Mouse (Mus musculus) c-Kit-positive CD71-positive TER-119-positive erythroid progenitor cells, embryonic 14.5 days (primary cell): ENCODE measurements around the gene Surf4.

Experiments used
- DNase-seq: peaks from one replicate; pipeline ENCODE4 v3.0.0-alpha.2; 2013; ENCODE audit warnings: low spot score

Gene Surf4

DNA sequence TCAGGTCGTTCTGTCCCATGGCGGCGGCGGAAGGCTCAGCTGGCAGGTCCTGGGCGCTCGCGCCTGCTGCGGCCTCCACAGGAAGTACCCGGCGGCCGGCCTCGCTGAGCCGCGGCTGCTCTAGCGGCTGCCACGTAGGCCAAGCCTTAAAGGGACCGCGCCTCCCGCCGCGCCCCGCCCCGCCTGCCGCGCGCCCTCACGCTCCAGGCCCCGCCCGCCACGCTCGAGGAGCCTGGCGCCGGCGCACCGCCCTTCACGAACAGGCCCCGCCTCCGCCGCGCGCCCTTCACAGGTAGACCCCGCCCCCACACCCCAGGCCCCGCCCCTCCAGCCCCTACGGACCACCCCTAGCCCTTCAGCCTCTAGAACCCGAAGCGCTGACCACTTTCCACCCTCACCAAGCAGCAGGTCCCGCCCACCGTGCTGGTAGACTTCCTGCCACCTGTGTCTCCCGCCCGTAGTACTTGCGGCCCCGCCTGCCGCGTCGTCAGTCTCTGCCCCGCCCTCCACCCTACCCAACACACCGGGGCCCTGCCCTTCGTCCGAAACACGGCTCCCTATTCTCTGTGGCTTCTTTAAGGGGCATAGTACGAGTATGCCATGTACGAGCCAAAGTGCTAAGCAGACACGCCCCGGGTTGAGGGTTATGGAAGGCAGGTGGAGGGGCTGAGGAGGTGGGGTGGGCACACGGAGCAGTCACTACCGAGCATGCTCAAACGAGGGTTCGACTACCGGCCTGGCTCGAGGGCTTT is at the start of gene Surf4, which contains the start of gene Stkld1:
Surf4 (minus strand) TSS at position 625 of the 752 bp plus-strand sequence.
Stkld1 (plus strand) TSS at position 744 of the 752 bp plus-strand sequence.
- DNase-seq = peak; percentile 91

DNA sequence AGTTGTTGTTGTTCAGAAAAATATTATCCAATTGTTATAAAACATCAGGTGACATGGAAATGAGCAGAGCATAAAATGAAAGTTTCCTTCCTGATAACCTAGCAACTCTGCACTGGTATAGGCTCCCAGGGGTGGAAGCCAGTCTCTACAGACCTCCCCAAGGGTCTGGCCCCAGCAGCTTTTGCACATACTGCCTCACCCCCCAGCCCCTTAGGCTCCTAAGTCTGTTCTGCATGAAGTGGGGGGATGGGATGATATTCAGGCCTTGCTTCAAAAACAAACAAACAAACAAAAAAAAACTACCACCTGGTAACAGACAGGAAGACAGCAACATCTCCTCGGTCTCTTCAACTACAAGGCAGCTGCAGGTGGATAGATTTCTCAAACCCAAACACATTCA is 46.6 kb upstream of the Surf4 start:
- no peak for DNase-seq

DNA sequence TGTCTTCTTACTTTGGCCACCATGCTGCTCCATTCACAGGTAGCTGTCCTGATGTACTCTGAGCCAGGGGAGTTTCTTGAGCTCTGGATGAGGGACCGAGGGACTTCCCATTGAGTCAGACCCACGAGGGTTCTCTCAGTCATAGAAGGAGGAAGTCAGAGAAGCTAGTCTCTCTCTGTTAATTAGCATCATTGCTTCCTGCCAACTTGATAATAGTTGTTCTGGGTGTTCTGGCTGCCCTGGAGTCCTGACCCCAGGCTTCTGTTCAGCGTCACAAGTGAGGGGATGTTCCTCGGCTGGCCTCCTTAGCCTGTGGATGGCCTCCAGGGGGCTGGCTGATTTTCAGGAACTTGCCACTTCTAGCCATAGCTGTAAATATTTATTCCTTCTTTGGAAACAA is 40.2 kb upstream of the Surf4 start:
- DNase-seq = no peak

DNA sequence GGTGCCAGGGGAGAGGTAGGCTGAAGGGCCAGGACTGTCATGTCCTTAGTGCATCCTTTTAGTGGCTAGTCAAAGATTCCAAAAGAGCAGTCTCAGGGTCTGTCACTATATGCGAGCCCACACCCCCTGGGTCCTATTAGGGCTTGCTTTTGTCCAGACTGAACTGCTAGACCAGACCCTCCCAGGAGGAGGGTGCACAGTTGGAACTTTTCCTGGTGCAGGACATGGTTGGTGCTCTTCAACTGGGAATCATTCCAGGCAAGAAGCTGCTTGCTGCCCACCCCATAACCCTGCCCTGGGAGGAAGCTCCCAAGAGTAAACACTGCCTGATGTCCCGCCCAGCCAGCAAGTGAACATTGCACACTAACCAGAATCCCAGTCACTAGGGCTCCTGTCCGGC is 39.4 kb upstream of the Surf4 start, which contains the start of gene Adamts13:
Adamts13 (plus strand) TSS at position 301 of the 400 bp plus-strand sequence.
- no peak for DNase-seq

DNA sequence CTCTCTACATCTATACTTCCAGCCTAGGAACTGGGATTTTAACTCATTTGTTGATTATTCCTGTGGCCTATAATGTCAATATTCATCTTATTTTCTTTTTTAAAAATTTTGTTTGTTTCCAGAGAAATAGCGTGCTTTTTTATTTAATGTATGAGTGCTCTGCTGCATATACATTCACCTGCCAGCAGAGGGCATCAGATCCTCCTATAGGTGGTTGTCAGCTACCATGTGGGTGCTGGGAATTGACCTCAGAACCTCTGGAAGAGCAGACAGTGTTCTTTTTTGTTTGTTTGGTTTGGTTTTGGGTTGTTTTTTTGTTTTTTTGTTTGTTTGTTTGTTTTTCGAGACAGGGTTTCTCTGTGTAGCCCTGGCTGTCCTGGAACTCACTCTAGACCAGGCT is 33.5 kb upstream of the Surf4 start:
- no peak for DNase-seq

DNA sequence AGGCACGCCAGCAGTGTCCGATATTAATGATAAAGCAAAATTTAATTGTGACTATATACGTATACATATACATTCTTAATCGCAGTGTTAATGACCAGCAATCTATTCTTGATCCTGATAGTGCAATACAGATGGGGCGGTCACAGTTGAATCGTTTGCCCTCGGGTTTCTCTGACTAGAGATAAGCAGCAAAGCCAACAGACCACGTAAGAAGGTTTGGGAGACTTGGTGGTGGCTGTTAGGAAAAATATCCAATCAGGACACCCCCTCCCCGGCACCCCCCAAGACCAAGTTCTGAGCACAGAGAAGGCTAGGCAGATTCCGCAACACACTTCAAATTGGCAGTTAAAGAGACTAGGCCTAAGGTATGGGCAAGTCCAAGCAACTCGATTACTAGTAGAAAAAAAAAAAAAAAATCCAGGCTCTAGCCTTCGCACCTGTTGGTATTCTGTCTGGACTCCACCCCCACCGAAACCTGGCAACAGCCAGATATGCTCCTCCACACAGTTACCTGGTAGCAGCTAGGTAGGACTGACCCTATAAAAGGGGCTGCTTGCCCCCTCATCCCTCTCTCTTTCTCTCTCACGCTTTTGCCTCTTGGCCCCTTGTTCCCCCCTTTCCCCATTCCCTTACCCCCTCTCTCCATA is 31.1 kb upstream of the Surf4 start:
- no peak for DNase-seq

DNA sequence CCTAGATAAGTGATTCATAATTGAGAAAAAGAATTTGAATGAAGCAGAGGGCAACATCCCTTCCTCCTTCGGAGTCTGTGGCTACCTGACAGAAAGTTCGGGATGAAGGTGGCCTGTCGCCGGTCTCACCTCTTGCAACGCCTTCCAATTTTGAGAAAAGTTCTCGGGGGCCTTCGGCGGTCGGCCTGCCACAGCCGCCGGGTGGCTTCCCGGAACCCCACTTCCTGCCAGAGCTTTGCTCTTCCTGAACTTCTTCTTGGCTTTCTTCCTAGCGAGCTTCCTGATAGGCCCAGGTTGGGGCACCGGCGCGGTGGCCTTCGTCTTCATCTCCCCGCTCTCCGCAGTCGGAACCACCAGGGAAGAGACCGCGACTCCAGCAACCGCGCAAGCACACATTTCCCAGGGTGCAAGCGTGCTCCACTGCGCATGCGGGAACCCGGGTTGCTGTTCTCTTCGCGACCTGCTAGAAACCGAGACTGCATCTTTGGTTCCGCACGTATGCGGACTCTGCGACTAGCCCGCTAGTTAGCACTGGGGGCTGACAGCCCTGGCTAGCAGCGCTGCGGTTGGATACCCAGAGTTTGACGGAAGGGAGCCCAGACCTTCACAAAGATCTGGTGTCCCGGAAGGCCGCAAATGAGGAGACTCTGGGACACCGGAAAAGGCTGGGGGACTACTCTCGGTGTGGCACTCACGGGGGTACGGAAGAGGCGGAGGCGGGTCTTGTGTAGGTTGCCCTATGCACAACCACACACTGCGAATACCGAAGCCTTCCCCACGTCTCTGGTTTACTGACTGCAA is 30.4 kb upstream of the Surf4 start, which contains the start of gene Rexo4:
Rexo4 (minus strand) TSS at position 464 of the 801 bp plus-strand sequence.
- DNase-seq = peak; percentile 95

DNA sequence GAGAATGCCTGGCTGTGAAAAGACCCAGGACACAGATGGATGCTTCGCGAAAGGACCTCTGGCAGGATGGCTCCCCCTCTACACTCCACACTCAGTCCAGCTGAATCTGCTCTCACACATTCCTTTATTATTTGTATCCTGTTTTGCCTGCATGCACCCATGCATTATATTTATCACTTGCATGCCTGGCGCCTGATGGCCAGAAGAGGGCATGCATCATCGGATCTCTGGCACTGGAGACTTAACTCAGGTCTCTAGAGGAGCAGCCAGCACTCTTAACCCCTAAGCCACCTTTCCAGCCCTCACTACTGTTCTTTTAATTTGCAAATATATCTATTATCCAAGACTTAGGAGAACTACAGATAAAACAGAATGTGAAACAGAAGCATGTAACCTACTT is 27.0 kb upstream of the Surf4 start:
- no peak for DNase-seq

DNA sequence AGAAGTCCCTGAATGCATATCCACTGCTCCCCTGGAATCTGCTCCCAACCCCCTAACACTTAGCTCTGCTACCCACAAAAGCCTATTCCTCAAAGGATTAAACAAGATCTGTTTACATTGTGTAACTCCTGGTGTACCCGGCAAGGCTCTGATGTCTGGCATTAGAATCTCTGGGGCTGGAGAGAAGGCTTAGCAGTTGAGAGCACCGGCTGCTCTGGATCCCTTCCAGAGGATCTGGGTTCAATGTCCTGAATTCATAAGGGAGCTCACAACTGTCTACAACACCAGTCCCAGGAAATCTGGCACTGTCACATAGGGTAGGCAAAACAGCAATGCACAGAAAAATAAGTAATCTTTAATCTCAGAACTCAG is 23.7 kb upstream of the Surf4 start:
- DNase-seq = no peak

DNA sequence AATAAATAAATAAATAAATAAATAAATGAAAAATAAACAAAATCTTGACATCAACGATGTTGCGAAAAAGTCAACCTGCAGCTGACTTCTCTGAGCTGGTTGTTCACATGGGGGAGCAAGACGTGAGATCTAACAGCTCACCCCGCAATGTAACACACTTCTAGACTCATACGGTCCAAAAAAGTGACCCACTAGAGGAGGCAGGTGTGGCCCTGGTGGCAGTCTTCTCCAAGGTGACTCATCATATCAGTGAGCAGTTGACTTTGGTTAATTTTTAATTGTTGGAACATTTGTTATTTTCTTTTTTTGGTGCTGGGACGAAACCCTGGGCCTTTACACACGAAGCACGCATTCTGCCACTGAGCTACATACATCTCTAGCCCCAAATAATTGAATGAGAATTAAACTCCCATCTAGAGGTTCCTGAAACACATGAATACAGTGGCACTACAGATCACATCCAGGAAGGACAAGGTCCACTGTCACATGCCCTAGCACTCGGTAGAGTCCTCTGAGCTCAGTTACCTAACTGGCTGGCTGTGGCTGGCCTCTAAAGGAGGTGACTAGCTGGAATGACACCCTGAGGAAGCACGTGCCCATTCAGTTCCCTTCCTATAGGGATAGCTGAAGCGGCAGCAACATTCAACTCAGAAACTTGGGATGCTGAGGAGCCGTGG is 23.2 kb upstream of the Surf4 start:
- no peak for DNase-seq

DNA sequence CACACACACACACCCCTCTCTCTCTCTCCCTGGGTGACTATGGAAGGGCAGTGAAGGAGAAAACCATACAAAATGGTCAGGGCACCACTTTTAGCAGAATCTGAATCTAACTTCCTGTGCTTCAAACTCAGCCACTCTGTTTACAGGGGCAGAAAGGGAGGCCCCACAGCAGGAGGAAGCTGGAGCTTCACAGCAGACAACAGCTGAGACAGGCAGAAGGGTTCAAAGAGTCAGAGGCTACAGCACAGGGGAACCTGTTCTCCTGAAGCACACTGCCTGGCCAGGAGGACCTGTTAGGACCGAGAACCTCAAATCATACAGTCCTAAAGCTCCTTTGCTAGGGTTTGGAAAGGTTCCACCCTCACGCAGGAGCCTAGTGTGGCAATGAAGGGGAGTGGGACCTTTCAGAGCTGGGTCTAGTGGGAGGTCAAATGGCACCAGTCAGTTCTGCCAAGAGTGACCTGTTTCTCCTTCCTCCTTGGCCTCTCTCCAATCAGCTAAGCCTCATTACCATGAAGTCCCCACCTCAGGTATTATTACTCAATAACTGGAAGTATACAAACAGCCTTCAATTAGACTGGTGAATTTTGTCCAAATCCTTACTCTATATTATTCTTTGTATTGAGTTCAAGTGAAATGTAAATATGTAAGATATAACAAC is 21.1 kb upstream of the Surf4 start:
- no peak for DNase-seq

DNA sequence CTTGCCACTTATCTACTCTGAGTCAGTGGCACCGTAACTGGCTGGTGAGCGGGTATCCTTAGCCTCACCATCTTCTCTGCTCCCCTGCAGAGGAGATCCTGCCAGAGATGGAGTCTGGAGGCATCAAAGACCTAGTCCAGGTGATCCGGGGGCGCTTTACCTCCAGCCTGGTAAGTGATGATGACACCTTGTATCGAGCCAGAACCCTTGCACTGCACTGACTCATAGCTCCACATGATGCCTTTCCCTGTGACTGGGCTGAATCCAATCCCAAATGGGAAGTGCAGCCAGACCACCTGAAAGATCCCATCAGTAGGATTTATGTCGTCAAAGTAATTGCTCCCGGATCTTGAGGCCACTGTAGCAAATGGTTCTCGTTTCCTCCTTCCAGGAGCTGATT is 19.1 kb upstream of the Surf4 start:
- no peak for DNase-seq

DNA sequence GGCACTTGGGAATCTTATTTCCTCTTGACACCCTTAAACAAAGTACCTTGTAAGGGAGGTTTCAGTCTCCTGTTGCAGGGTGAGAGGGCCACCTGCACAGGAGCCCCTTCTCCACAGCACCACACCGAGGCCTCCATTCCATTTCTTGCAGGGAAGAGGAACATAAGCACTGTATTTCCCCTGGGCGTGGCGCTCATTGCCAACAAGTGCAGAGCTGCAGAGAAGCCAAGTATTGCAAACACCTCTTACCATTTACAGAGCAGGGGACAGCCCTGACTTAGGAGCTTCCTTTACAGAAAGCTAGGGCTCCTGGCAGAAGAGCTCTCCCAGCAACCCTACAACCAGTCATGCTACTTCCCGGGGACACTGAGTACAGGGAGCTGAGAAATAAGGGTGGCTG is 18.5 kb upstream of the Surf4 start:
- DNase-seq = no peak

DNA sequence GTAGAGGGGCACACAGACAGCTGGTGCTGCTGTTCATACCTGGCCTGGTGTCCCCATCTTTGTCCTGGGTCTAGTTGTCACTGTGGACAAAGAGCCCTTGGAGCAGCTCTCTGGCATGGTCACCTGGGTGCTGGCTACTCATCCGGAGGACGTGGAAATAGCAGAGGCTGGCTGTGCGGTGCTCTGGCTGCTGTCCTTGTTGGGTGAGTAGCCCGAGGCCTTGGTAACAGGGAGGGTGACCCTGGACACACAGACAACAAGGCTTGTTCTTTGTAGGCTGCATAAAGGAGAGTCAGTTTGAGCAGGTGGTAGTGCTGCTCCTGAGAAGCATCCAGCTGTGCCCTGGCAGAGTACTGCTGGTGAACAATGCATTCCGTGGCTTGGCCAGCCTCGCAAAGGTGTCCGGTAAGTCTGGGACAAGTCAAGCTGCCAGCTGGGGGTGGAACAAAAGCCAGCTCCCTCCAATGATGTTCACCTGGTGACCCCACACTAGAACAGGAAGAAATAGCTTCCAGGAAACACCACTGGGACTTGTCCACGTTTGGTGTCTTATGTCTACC is 17.7 kb upstream of the Surf4 start:
- DNase-seq = no peak

DNA sequence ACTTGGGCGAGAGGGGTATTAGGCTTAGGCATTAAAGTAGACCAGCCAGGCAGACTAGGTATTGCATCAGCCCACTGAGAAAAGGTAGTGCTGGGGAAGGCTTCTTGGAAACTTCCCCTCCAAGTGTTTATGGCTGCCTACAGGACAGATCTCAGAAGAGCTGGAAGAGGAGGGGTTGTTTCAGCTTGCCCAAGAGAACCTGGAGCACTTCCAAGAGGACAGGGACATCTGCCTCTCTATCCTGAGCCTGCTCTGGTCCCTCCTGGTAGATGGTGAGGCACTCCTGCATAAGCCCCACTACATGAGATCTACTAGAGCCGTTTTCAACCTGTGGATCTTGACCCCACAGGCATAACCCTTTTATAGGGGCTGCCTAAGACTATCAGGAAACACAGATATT is 16.7 kb upstream of the Surf4 start:
- no peak for DNase-seq

DNA sequence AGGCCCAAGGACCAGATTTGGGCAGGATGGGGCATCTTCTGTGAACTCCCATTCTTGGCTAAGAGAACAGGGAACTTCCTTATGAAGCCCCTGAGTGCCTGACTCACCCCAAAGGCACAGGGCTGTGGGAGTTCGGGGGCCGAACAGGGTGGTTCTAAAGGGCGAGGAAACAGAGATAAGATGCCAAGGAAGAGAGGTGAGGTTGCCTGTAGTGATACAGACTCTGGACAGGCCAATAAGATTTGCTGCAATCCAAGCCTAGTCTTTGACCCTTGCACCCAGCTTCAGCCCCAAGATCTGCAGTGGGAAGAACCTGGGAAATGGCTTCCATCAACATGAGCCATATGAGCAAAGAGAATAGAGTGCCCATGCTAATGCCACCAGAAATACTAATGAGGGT is 9.5 kb upstream of the Surf4 start:
- DNase-seq = no peak

DNA sequence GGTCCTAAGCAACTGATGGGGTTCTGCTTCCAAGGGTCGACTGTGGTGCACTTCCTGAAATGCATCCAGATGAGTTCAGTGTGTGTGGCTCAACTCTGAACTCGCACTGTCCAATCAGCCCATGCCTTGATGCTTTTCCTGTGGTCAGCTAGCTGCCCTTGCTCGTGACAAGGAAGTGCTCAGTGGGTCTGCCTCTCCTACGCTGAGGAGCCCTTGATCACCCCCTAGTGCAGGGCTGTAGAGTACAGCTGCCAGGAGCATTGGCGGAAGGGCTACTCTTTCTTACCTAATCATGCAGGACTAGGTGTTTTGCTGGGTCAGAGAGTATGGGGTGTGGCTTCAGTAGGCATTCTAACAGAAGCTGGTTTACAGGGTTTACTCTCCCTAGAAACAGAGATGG is 7.8 kb upstream of the Surf4 start:
- no peak for DNase-seq

DNA sequence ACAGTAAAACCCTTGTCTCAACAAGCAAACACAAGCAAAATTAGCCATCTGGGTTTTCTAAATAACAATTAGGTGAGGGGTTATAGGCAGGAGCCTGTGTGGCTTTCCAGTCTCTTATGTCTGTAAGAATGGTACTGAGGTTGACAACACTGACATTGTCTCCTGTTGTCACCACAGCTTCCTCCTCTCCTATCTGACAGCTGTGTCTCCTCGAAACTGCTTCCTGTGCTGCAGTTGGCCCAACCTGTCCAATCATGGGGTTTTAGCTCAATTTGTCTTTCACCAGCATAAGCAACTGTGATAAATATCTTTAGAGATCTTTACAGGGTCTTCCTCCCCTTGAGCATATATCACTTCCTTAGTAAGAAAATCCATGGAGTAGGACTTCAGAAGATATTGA is 2.7 kb upstream of the Surf4 start:
- DNase-seq = no peak

DNA sequence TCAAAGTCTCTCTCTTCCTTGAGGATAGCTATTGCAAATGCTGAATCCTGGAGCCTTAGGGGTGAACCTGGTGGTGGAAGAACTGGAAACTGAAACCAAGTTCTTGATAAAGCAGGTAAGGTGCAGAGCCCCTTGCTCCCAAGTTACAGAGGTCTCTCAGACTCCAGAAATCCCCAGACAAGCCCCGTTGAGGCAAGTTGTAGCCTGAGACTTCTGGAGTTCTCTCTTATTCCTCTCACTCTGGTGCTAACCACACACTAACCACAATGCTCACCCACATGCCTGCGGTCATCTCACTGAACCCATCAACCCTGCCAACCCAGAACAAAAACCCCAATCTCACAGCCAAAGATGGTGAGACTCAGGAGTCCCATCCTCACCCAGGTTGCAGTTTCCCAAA is 1.6 kb upstream of the Surf4 start:
- no peak for DNase-seq

DNA sequence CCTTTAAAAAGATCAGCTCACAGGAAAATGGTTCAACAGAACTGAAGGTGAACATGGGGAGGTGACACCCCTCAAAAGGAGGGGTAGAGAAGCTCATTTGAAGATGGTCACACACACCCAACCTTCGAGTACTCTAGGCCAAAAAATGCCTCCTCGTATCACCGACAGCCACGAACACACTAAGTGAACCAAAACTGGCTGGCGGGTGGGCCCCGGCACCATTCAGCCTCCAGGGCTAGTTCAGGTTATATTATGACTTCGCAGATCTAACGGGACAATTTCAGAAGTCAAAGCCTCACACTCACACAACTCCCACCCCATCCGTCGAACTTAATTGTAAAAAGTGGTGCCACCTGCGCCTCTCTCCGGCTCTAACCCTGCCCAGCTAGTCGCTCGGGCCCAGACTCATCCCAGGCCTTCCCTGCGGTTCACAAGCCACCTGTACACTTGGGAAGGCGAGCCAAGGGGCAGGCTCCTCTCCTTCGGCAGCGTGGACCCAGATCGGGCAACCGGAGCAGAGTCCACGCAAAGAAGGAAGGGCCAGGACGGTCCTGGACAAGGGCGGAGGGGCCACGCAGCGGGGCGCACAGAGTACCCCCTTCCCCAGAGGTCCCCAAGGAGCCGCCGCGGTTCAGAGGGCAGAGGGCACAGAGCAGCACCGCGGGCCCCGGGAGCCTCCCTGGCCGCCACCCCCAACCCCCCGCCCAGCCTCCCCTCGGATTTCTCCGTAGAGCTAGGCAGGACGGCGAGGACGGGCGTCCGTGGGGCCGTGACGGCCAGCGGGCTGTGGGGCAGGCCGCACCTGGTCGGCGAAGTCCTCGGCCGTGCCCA is 1.0 kb downstream of the Surf4 start:
- no peak for DNase-seq
